Mouse (Mus musculus) neural tube, embryonic 14.5 days (tissue): ENCODE measurements around the gene Alkal2. TPM values are rescaled to one million over a fixed set of nuclear protein-coding genes. Genes with fewer than 3 reads are reported as not detected.

Experiments
- ATAC-seq: fragments of 200-750 bp; cut with Nextera tagmentation; 2 replicates; pipeline ENCODE4 v1.8.0; 2017; ENCODE audit warnings: low read depth, mild to moderate bottlenecking, moderate TSS enrichment, moderate library complexity
- H3K27ac ChIP-seq: fragments of 300-500 bp; sonication (generic); 2 replicates; pipeline ENCODE4 v1.5.1; 2014; ENCODE audit warnings: low read depth, mild to moderate bottlenecking, control low read depth, low read length, moderate library complexity, mixed read lengths
- H3K27me3 ChIP-seq: fragments of 300-500 bp; sonication (generic); 2 replicates; pipeline ENCODE4 v1.6.1; 2014; ENCODE audit warnings: low read length; ENCODE audit not compliant: control insufficient read depth, insufficient read depth
- H3K36me3 ChIP-seq: fragments of 300-500 bp; sonication (generic); 2 replicates; pipeline ENCODE4 v1.6.1; 2014; ENCODE audit warnings: low read length, mixed read lengths; ENCODE audit not compliant: control insufficient read depth, insufficient read depth
- H3K4me1 ChIP-seq: fragments of 300-500 bp; sonication (generic); 2 replicates; pipeline ENCODE4 v1.6.1; 2014; ENCODE audit warnings: low read length; ENCODE audit not compliant: control insufficient read depth, insufficient read depth
- H3K4me2 ChIP-seq: fragments of 300-500 bp; sonication (generic); 2 replicates; pipeline ENCODE4 v1.6.1; 2014; ENCODE audit warnings: mild to moderate bottlenecking, low read depth, low read length, control low read depth
- H3K4me3 ChIP-seq: fragments of 300-500 bp; sonication (generic); 2 replicates; pipeline ENCODE4 v1.5.1; 2014; ENCODE audit warnings: low read depth, low read length, control low read depth, mixed read lengths
- H3K9ac ChIP-seq: fragments of 300-500 bp; sonication (generic); replicated peaks from 2 replicates; pipeline ENCODE4 v1.6.1; 2014; ENCODE audit warnings: low read depth, mild to moderate bottlenecking, control low read depth, low read length, mixed read lengths
- H3K9me3 ChIP-seq: fragments of 300-500 bp; sonication (generic); 2 replicates; pipeline ENCODE4 v1.6.1; 2016; ENCODE audit warnings: low read length; ENCODE audit not compliant: control insufficient read depth
- WGBS: fragments of 180-500 bp; shearing (Covaris S2); extraction: QIAGEN DNeasy Blood & Tissue Kit; methylation state at CpG from one replicate; pipeline ENCODE4 v1.1.7; 2014; 5-methylcytosine and 5-hydroxymethylcytosine counted together
- polyA plus RNA-seq: library from polyadenylated mRNA; unstranded; fragments of >200 nt; fragmentation: Nextera tagmentation; extraction: Ambion mirVana; gene quantifications from 2 replicates; pipeline ENCODE4 v1.2.1, GENCODE M21; 2014

Gene Alkal2
- 0.58 and 1.3 TPM in 2 replicates for polyA plus RNA-seq

DNA sequence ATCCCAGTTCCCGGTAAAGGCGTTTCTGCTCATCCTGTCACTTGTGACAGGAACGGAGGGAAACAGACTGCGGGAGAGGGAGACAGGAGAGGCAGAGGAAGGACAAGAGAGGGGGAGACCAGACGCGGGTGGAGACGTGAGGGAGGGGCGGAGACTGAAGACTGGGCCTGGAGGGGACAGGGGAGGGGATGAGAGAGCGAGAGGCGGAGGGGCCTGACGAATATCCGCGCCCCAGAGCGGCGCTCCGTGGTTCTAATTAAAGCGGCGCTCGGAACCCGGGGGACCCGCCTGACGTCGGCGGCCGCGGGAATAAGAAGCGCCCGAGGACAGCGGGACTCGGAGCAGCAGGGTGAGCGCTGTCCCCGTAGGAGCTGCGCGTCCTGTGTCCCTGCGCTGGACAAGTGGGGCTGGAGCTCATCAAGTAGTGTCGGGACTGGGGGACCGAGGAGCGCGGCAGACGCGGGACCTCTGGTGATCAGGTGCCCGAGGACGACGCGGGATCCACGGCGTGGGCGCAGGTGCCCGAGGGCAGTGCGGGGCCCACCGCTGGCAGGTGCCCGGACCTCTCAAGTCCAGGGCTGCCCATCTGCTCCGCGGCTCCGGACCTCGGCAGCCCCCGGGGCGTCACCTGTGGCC, at the start of gene Alkal2:
Gene Alkal2 (plus strand): TSS at position 337 of the 636 bp plus-strand sequence.
- peaks cover 23% of the 10 kb centered on the region for H3K27me3 ChIP-seq
- H3K4me2 ChIP-seq = peak within 1 kb of the TSS; percentile 100
- peak within 1 kb of the TSS; percentile 54 for H3K4me3 ChIP-seq
- H3K4me1 ChIP-seq = peaks cover 9% of the 10 kb centered on the region; the same call in 1 of the 2 replicates
- H3K36me3 ChIP-seq = no peaks in the 10 kb centered on the region
- no peak within 1 kb of the TSS for H3K27ac ChIP-seq
- no peaks in the 10 kb centered on the region for H3K9me3 ChIP-seq
- peak within 1 kb of the TSS; percentile 48 for H3K9ac ChIP-seq
- WGBS = under 1% methylated on average over 57 of the region's 58 CpGs
- ATAC-seq = peak; percentile 76

DNA sequence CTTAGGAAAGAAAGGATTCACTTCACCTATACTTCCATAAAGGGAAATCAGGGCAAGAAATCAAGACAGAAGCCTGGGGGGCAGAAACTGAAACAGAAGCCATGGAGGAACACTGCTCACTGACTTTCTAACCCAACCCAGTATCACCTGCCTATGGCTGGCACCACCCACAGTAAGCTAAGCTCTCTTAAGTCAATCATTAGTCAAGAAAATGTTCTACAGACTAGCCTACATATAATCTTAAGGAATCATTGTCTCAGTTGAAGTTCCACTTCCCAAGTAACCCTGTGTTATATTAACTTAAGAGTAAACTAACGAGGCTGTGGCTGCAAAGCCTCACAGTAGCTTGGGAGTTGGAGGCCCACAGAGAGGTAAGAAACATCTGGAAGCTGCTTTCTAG, 35.6 kb upstream of the Alkal2 start:
- H3K27me3 ChIP-seq = no peaks in the 10 kb centered on the region
- 74% methylated on average over 1 of the region's 1 CpGs for WGBS
- no peak overlapping the region for H3K9ac ChIP-seq
- H3K9me3 ChIP-seq = no peaks in the 10 kb centered on the region
- H3K27ac ChIP-seq = no peak overlapping the region
- no peak overlapping the region for H3K4me3 ChIP-seq
- H3K36me3 ChIP-seq = no peaks in the 10 kb centered on the region
- no peak for ATAC-seq
- no peak overlapping the region for H3K4me2 ChIP-seq
- no peaks in the 10 kb centered on the region for H3K4me1 ChIP-seq

DNA sequence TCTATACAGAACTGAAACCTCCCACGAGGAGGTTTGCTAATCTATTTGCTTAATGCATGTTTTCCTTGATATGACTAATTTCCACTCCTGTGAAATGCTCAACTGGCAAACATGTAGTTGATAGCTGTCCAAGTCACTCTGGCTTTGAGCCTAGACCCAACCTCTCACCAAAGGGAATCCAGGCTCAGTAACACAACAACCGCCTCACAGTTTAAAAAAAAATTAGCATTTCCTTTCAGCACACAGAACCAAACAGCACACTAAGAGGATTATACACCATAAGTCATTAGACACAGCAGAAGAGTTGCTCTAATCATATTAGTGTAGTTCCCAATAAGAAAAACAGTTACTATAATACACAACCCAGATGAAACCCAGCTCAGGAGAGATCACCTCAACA, 33.2 kb upstream of the Alkal2 start:
- no peaks in the 10 kb centered on the region for H3K36me3 ChIP-seq
- no peak overlapping the region for H3K9ac ChIP-seq
- no peaks in the 10 kb centered on the region for H3K4me1 ChIP-seq
- no peak overlapping the region for H3K4me3 ChIP-seq
- WGBS = 75% methylated on average over 2 of the region's 2 CpGs
- no peak overlapping the region for H3K4me2 ChIP-seq
- H3K27me3 ChIP-seq = no peaks in the 10 kb centered on the region
- H3K27ac ChIP-seq = no peak overlapping the region
- H3K9me3 ChIP-seq = no peaks in the 10 kb centered on the region
- no peak for ATAC-seq

DNA sequence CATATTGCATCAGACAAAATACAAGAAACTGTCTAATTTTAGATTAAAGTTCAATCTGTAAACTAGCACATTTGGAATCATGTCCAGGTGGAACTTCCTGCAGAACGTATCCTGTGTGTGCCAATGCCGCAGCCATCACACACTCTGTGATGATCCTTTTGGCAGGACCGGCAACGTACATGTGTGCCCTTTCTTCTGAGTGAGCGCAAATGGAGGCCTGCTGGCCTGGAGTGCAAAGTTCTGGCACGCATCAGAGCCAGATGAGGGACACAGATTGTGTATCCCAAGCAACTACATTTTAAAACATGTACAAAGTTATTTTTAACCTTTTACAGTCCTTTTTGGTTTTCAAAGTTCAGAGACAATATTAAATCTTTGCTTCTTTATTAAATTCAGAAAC, 32.3 kb upstream of the Alkal2 start:
- no peak overlapping the region for H3K27ac ChIP-seq
- H3K4me1 ChIP-seq = no peaks in the 10 kb centered on the region
- no peaks in the 10 kb centered on the region for H3K36me3 ChIP-seq
- no peak for ATAC-seq
- H3K27me3 ChIP-seq = no peaks in the 10 kb centered on the region
- H3K9ac ChIP-seq = no peak overlapping the region
- H3K9me3 ChIP-seq = no peaks in the 10 kb centered on the region
- WGBS = 86% methylated on average over 6 of the region's 6 CpGs
- H3K4me2 ChIP-seq = no peak overlapping the region
- no peak overlapping the region for H3K4me3 ChIP-seq

DNA sequence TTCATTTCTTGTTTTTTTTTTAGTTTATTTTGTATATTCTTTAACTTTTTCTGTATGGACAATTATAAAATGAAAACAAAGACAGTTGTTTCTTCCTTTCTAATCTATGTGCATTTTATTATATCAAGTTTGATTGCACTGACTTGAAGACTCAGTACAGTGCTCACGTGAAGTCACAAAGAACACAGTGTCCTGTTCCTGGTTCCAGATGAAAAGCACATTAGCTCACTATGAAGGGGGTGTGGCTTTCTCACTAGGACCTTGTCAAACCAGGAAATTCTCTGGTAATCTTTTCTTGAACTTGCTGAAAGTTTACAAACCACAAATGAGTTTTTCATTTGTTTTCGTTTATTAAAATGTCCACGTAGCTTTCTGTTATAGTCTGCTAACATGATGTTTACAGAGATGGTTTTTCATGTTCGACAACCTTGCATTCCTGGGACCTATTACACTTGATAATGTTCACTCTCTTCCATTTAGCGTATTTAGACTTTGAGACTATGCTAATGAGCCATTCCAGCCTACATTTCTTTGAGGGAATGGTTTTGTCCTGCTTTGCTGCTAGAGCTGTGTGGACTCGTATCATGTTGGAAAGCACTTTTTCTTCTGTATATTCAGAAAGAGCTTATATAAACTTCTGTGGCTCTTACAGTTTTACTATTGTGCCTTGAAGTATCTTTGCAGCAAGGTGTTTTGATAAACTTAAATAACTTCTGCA, 28.5 kb upstream of the Alkal2 start:
- H3K27ac ChIP-seq = no peak overlapping the region
- H3K4me3 ChIP-seq = no peak overlapping the region
- ATAC-seq = no peak
- 83% methylated on average over 6 of the region's 6 CpGs for WGBS
- H3K9me3 ChIP-seq = no peaks in the 10 kb centered on the region
- no peaks in the 10 kb centered on the region for H3K4me1 ChIP-seq
- H3K36me3 ChIP-seq = no peaks in the 10 kb centered on the region
- no peak overlapping the region for H3K9ac ChIP-seq
- H3K27me3 ChIP-seq = no peaks in the 10 kb centered on the region
- no peak overlapping the region for H3K4me2 ChIP-seq

DNA sequence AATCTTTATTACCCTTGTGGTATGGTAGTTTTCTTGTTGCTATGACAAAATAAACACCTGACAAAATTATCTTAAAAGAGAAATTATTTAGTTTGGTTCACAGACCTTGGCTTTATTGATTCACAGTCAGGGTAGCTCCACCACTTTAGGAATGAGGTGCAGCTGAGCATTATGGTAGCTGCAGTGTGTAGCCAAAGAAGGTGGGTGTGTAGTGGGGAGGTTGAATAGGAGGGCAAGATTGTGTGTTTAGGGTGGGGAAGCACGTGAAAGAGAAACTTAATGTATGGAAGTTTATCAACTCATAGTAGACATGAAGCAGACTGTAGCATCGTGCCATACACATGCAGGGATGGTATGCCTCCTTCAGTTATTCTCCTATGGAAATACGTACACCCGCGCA, 27.9 kb upstream of the Alkal2 start:
- no peaks in the 10 kb centered on the region for H3K9me3 ChIP-seq
- H3K4me3 ChIP-seq = no peak overlapping the region
- no peak overlapping the region for H3K27ac ChIP-seq
- 93% methylated on average over 5 of the region's 5 CpGs for WGBS
- no peak overlapping the region for H3K9ac ChIP-seq
- no peaks in the 10 kb centered on the region for H3K36me3 ChIP-seq
- H3K4me2 ChIP-seq = no peak overlapping the region
- H3K4me1 ChIP-seq = no peaks in the 10 kb centered on the region
- no peak for ATAC-seq
- H3K27me3 ChIP-seq = no peaks in the 10 kb centered on the region

DNA sequence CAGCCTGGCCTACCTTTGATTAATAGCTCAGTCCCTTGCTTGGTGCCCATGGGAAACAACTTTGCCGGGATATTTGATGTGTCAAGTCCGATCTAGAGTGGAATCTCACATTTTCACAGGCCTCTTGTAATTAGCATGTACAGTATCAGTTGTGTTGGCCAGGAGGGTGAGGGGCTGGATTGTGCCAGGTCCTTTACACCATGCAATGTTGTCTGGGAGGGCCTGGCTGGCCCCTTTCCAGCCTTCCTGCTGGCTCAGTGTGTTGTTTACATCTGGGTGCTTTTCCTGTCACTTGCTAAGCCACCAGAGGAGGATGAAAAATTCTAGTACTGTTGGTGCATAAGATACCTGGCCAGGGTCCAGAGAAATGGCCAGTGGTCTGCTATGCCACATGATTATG, 19.8 kb upstream of the Alkal2 start:
- ATAC-seq = no peak; the same call in 1 of the 2 replicates
- H3K4me1 ChIP-seq = no peaks in the 10 kb centered on the region
- no peaks in the 10 kb centered on the region for H3K36me3 ChIP-seq
- H3K27me3 ChIP-seq = no peaks in the 10 kb centered on the region
- H3K27ac ChIP-seq = no peak overlapping the region
- WGBS = 71% methylated on average over 2 of the region's 2 CpGs
- H3K9ac ChIP-seq = no peak overlapping the region
- H3K9me3 ChIP-seq = no peaks in the 10 kb centered on the region
- H3K4me3 ChIP-seq = no peak overlapping the region
- H3K4me2 ChIP-seq = no peak overlapping the region

DNA sequence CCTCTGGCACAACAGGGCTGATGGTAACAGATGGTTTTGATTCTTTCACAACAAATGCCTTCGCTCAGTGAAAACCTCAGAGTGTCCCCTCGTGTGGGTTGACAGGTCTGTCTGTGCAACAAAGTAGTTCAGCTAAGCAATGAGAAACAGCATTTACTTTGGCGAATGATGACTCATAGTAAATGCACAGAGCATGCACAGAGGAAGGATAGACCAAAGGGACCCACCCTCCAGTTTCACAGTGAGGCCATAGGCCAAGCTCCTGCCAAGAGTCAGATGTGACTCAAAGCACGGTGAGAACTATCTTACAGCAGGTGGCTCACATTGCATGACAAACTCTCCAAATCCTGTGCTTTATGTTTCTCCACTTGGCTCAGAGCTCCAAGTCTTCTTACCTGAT, 18.3 kb upstream of the Alkal2 start:
- Histone ChIP-seq H3K36me3 (no peaks in the 10 kb centered on the region), H3K4me3 (no peak overlapping the region), H3K27me3 (no peaks in the 10 kb centered on the region), H3K9ac (no peak overlapping the region), H3K9me3 (no peaks in the 10 kb centered on the region), H3K4me1 (no peaks in the 10 kb centered on the region), H3K27ac (no peak overlapping the region), H3K4me2 (no peak overlapping the region)
- no peak for ATAC-seq
- 86% methylated on average over 4 of the region's 4 CpGs for WGBS

DNA sequence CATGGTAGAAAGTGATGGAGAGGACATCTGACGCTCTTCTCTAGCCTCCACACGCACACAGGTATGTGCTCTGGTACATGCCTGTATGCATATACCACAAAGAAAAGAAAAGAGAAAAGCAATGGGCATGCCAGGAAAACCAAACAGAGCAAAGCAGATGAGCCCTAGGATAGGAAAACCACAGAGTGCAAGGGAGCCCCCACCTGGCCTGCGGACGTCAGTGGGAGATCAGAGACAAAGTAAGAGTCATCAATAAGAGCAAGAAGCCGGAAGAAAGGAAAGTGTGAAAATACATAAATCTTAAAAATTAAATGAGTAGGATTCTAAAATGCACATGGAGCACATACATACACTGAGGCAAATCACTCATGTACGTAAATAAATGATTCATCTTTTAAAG, 4.7 kb upstream of the Alkal2 start:
- Histone ChIP-seq H3K4me2 (no peak overlapping the region), H3K9me3 (no peaks in the 10 kb centered on the region), H3K4me3 (no peak overlapping the region), H3K9ac (no peak overlapping the region), H3K27ac (no peak overlapping the region), H3K36me3 (no peaks in the 10 kb centered on the region), H3K4me1 (peaks cover 5% of the 10 kb centered on the region; the same call in 1 of the 2 replicates), H3K27me3 (peaks cover 14% of the 10 kb centered on the region)
- 75% methylated on average over 6 of the region's 6 CpGs for WGBS
- ATAC-seq = no peak
